Mouse (Mus musculus): ENCODE results near the gene Usp53.

Usp53 gene

GRCm38 (mm10) chr3:122984249-122985182 lies at the start of gene Usp53:
TSS of gene Usp53 (minus strand) at chr3:122984510.
- no peak for DNase-seq (ENCODE audit: low read depth)

GRCm38 (mm10) chr3:123033804-123034203 lies 49.5 kb upstream of the Usp53 start:
- no peak for DNase-seq (ENCODE audit: low read depth)

- no peak for DNase-seq (ENCODE audit: low read depth)
Observed at GRCm38 (mm10) chr3:123025634-123026033, 41.3 kb upstream of the Usp53 start.

- DNase-seq (ENCODE audit: low read depth) = no peak
Observed at GRCm38 (mm10) chr3:123024496-123025234, 40.4 kb upstream of the Usp53 start.

GRCm38 (mm10) chr3:123018792-123019191 lies 34.5 kb upstream of the Usp53 start:
- no peak for DNase-seq (ENCODE audit: low read depth)

GRCm38 (mm10) chr3:123013476-123013875 lies 29.2 kb upstream of the Usp53 start:
- DNase-seq (ENCODE audit: low read depth) = no peak

- no peak for DNase-seq (ENCODE audit: low read depth)
Observed at GRCm38 (mm10) chr3:123009417-123009816, 25.1 kb upstream of the Usp53 start.

GRCm38 (mm10) chr3:123007386-123007785 lies 23.1 kb upstream of the Usp53 start:
- no peak for DNase-seq (ENCODE audit: low read depth)

GRCm38 (mm10) chr3:123001053-123001452 lies 16.7 kb upstream of the Usp53 start:
- no peak for DNase-seq (ENCODE audit: low read depth)

GRCm38 (mm10) chr3:122998511-122998910 lies 14.2 kb upstream of the Usp53 start:
- no peak for DNase-seq (ENCODE audit: low read depth)

GRCm38 (mm10) chr3:122996968-122997367 lies 12.7 kb upstream of the Usp53 start:
- no peak for DNase-seq (ENCODE audit: low read depth)

GRCm38 (mm10) chr3:122986906-122987305 lies 2.6 kb upstream of the Usp53 start:
- no peak for DNase-seq (ENCODE audit: low read depth)

GRCm38 (mm10) chr3:122986386-122986785 lies 2.1 kb upstream of the Usp53 start:
- DNase-seq (ENCODE audit: low read depth) = no peak

- DNase-seq (ENCODE audit: low read depth) = no peak
Observed at GRCm38 (mm10) chr3:122985183-122985944, 1.1 kb upstream of the Usp53 start.

GRCm38 (mm10) chr3:122983849-122984248 lies 461 bp downstream of the Usp53 start:
- no peak for DNase-seq (ENCODE audit: low read depth)

GRCm38 (mm10) chr3:122975964-122976363 lies 8.3 kb downstream of the Usp53 start:
- DNase-seq (ENCODE audit: low read depth) = no peak

GRCm38 (mm10) chr3:122975363-122975762 lies 8.9 kb downstream of the Usp53 start:
- DNase-seq (ENCODE audit: low read depth) = no peak

- no peak for DNase-seq (ENCODE audit: low read depth)
Observed at GRCm38 (mm10) chr3:122974833-122975232, 9.5 kb downstream of the Usp53 start.

- no peak for DNase-seq (ENCODE audit: low read depth)
Observed at GRCm38 (mm10) chr3:122972126-122972822, 12.0 kb downstream of the Usp53 start.

GRCm38 (mm10) chr3:122968391-122968790 lies 15.9 kb downstream of the Usp53 start:
- no peak for DNase-seq (ENCODE audit: low read depth)

GRCm38 (mm10) chr3:122964301-122964700 lies 20.0 kb downstream of the Usp53 start:
- DNase-seq (ENCODE audit: low read depth) = peak; percentile 41

GRCm38 (mm10) chr3:122950129-122950528 lies 34.2 kb downstream of the Usp53 start:
- no peak for DNase-seq (ENCODE audit: low read depth)
